Mouse (Mus musculus): ENCODE results near the gene Tsku.

DNA sequence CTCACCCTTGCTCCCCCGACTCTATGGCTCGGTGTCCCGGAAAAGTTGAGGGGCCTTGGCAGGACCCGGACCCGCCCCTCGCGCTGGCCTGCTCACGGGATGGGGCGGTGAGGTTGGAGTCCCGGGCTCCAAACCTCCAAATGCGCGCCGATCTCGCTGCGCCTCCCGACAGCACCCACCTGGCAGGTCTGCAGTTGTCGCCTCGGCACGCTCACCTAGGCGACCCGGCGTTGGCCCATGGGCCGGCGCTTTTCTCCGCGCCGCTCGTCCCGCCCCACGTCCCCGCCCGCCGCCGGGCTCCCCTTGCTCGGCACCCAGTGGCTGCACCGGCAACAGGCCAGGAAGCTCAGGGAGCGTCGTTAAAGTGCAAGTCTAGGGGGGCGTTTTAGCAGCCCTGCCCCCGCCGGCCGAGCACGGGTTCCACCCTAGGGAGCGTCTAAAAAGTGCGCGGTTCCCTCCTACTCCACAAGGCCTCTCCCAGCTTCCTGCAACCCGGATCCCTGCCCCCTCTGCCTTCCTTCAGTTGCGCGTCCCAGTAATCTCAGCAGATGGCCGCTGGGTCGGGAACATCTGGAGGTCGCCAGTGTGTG, at the start of gene Tsku:
- TF ChIP-seq CTCF (IDR thresholded peaks at IDR 0.05; ENCODE audit: low read depth) = peak; percentile 35
- peak; percentile 81 for TF ChIP-seq EP300 (optimal IDR thresholded peaks at IDR 0.05)
